24 mouse cellular contexts compared by ENCODE assay signal in the genomic region with DNA sequence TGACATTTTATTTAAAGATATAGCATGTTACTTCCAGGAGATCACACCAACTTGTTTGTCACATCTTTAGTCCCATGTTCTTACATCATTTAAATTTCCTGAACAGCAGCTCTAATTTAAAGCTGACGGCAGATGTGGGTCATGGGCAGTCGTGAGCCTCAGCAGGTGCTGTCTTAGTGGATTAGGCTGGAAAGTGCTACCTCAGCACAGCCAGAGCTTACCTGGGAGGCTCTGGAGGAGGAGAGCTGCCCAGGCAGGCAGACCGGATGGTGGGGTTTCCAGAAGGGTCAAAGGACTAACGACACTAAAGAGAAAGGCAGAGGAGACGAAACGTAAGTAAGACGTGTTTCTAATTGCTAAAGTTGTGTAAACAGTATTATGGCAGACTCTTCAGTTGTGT. TPM values are rescaled to one million over a fixed set of nuclear protein-coding genes. Genes with fewer than 3 reads are reported as not detected.
"Had no signal": no experiment of that assay in that cellular context is flagged by ENCODE, and none has a peak within 500 bp of the region (broad histone marks: within the 10 kb centered on the region; RNA-seq: fewer than 3 reads in every experiment).

No protein-coding gene starts in this region.

- H3K27ac ChIP-seq: intestine, embryonic 15.5 days; left cerebral cortex, adult 2 months; limb, embryonic 12.5 days; limb, embryonic 15.5 days; liver, embryonic 14.5 days; macrophage; midbrain, embryonic 12.5 days; midbrain, embryonic 15.5 days; neural tube, embryonic 12.5 days; neural tube, embryonic 15.5 days; stomach, embryonic 15.5 days had no signal

- H3K36me3 ChIP-seq: intestine, embryonic 15.5 days; midbrain, embryonic 15.5 days had no signal

- H3K9ac ChIP-seq: intestine, embryonic 15.5 days; limb, embryonic 12.5 days; limb, embryonic 15.5 days; liver, embryonic 14.5 days; liver, postnatal 0 days; lung, embryonic 14.5 days; midbrain, embryonic 12.5 days; midbrain, embryonic 15.5 days; neural tube, embryonic 12.5 days; neural tube, embryonic 15.5 days; stomach, embryonic 15.5 days had no signal

- ATAC-seq: intestine, embryonic 15.5 days; liver, postnatal 0 days; lung, postnatal 0 days; midbrain, embryonic 15.5 days had no signal

- H3K4me1 ChIP-seq: intestine, embryonic 15.5 days; limb, embryonic 12.5 days; limb, embryonic 15.5 days; midbrain, embryonic 12.5 days; midbrain, embryonic 15.5 days; neural tube, embryonic 12.5 days; neural tube, embryonic 15.5 days; stomach, embryonic 15.5 days had no signal

- H3K4me2 ChIP-seq: intestine, embryonic 15.5 days; limb, embryonic 12.5 days; limb, embryonic 15.5 days; liver, embryonic 11.5 days; lung, embryonic 14.5 days; midbrain, embryonic 12.5 days; midbrain, embryonic 15.5 days; neural tube, embryonic 12.5 days; neural tube, embryonic 15.5 days; stomach, embryonic 15.5 days had no signal

- H3K27me3 ChIP-seq: intestine, embryonic 15.5 days; limb, embryonic 12.5 days; limb, embryonic 15.5 days; midbrain, embryonic 12.5 days; midbrain, embryonic 15.5 days; neural tube, embryonic 12.5 days; neural tube, embryonic 15.5 days; stomach, embryonic 15.5 days had no signal

- H3K4me3 ChIP-seq: intestine, embryonic 15.5 days; left cerebral cortex, adult 2 months; limb, embryonic 12.5 days; limb, embryonic 15.5 days; midbrain, embryonic 12.5 days; midbrain, embryonic 15.5 days; neural tube, embryonic 12.5 days; neural tube, embryonic 15.5 days; stomach, embryonic 15.5 days had no signal

- H3K9me3 ChIP-seq: intestine, embryonic 15.5 days; limb, embryonic 12.5 days; limb, embryonic 15.5 days; midbrain, embryonic 12.5 days; midbrain, embryonic 15.5 days; neural tube, embryonic 12.5 days; neural tube, embryonic 15.5 days; stomach, embryonic 15.5 days had no signal

- DNase-seq: kidney, adult 11 months; kidney, adult 8-10 months; layer of hippocampus, postnatal 36 days; left cerebral cortex, postnatal 4 days; liver, postnatal 0 days; lung, embryonic 14.5 days; right cerebral cortex, postnatal 25 days; spleen, adult 18-20 months; thymus, adult 18-20 months; thymus, postnatal 36 days had no signal

RNA-seq across cellular contexts. Expression of gene Tmem52, which starts 53.4 kb away (rescaled TPM):
- total RNA-seq: left cerebral cortex, postnatal 4 days; megakaryocyte, adult 5-6 weeks had no signal
- polyA plus RNA-seq: limb, embryonic 12.5 days; liver, embryonic 11.5 days; liver, embryonic 14.5 days; lung, embryonic 14.5 days; macrophage; neural tube, embryonic 12.5 days had no signal
